Mouse (Mus musculus): ENCODE measurements around the gene Bcorl1. TPM values are rescaled to one million over a fixed set of nuclear protein-coding genes. Genes with fewer than 3 reads are reported as not detected.
A peak's percentile ranks its signal among the peaks of the same experiment; 100 is the strongest.

The Bcorl1 gene
- polyA plus RNA-seq, 1 experiment from 2014 or later: 2.8 TPM

- peak overlapping the region; percentile 69 for H3K4me3 ChIP-seq (replicated peaks)
- H3K4me1 ChIP-seq (replicated peaks): peaks cover 40% of the 10 kb centered on the region
- ATAC-seq (ENCODE audit: low read depth): peak; percentile 39; the same call in 1 of the 2 replicates
- peak overlapping the region; percentile 80 for H3K4me2 ChIP-seq
- peak overlapping the region; percentile 58; the same call in 1 of the 2 replicates for H3K27ac ChIP-seq
- H3K9me3 ChIP-seq (replicated peaks): no peaks in the 10 kb centered on the region
- H3K36me3 ChIP-seq: no peaks in the 10 kb centered on the region
- H3K27me3 ChIP-seq: peaks cover 14% of the 10 kb centered on the region; the same call in 1 of the 2 replicates
- peak overlapping the region; percentile 78 for H3K9ac ChIP-seq
- 24% methylated on average over 9 of the region's 9 CpGs for WGBS (ENCODE audit: insufficient replicate concordance)
- peak; percentile 8 for DNase-seq
Observed at GRCm38 (mm10) chrX:48452231-48452890, 111.2 kb downstream of the Bcorl1 start.

DNA sequence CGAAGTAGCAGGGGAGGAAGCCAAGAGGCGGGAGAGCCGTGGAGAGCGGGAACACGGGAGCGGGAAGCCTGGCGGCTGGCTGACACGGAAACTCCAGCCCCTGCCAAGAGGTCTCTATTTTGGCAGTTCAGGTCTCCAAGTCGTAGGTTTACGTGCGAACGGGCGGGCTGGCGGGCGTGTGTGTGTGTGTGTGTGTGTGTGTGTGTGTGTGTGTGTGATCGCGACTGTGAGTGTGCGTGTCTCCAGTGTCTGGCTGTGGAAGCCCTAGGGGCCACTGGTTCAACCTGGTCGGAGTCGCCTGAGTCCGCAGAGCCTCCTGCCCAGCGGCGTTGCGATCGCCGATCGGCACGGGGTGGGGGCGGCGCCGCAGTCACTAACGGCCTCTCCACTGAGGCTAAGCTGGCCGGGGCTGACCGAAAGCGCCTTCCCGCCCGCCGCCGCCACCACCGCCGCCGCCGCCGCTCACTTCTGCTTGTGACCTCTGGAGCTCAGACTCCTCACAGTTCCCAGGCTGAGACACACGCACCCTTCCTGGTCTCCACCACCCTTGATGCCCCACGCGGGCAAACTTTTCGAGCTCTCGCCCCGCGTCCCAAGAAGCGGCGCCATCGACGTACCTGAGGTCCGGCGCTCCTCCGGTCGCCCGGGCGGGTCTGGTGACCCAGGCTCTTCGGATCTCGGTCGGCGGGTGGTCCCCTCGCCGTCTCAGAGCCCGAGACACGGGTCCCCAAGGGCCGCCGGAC is 111.9 kb downstream of the Bcorl1 start:
- WGBS (ENCODE audit: insufficient replicate concordance): 10% methylated on average over 70 of the region's 71 CpGs
- peak overlapping the region; percentile 69 for H3K4me3 ChIP-seq (replicated peaks)
- H3K4me1 ChIP-seq (replicated peaks): peaks cover 34% of the 10 kb centered on the region
- H3K27ac ChIP-seq: peak overlapping the region; percentile 58
- H3K9ac ChIP-seq: peak overlapping the region; percentile 78
- peak; percentile 35 for ATAC-seq (ENCODE audit: low read depth)
- peak; percentile 2 for DNase-seq
- peaks cover 14% of the 10 kb centered on the region; the same call in 1 of the 2 replicates for H3K27me3 ChIP-seq
- H3K36me3 ChIP-seq: no peaks in the 10 kb centered on the region
- peak overlapping the region; percentile 80 for H3K4me2 ChIP-seq
- no peaks in the 10 kb centered on the region for H3K9me3 ChIP-seq (replicated peaks)

GRCm38 (mm10) chrX:48453736-48454494 is 112.8 kb downstream of the Bcorl1 start:
- peak; percentile 89 for ATAC-seq (ENCODE audit: low read depth)
- Histone ChIP-seq H3K4me1 (replicated peaks) (peaks cover 34% of the 10 kb centered on the region), H3K27ac (peak overlapping the region; percentile 58), H3K9me3 (replicated peaks) (no peaks in the 10 kb centered on the region), H3K4me3 (replicated peaks) (peak overlapping the region; percentile 69), H3K36me3 (no peaks in the 10 kb centered on the region), H3K27me3 (peaks cover 14% of the 10 kb centered on the region; the same call in 1 of the 2 replicates), H3K9ac (peak overlapping the region; percentile 78), H3K4me2 (peak overlapping the region; percentile 80)
- 9% methylated on average over 62 of the region's 91 CpGs for WGBS (ENCODE audit: insufficient replicate concordance)
- peak; percentile 53 for DNase-seq

- DNase-seq (no peak), ATAC-seq (ENCODE audit: low read depth) (peak; percentile 3)
- Histone ChIP-seq H3K9me3 (replicated peaks) (no peaks in the 10 kb centered on the region), H3K9ac (peak overlapping the region; percentile 39; the same call in 1 of the 2 replicates), H3K36me3 (no peaks in the 10 kb centered on the region), H3K4me2 (peak overlapping the region; percentile 80), H3K27me3 (peaks cover 14% of the 10 kb centered on the region; the same call in 1 of the 2 replicates), H3K27ac (no peak overlapping the region), H3K4me3 (replicated peaks) (peak overlapping the region; percentile 69), H3K4me1 (replicated peaks) (peaks cover 33% of the 10 kb centered on the region)
- 17% methylated on average over 16 of the region's 21 CpGs for WGBS (ENCODE audit: insufficient replicate concordance)
Observed at GRCm38 (mm10) chrX:48454495-48454878, 113.3 kb downstream of the Bcorl1 start.

DNA sequence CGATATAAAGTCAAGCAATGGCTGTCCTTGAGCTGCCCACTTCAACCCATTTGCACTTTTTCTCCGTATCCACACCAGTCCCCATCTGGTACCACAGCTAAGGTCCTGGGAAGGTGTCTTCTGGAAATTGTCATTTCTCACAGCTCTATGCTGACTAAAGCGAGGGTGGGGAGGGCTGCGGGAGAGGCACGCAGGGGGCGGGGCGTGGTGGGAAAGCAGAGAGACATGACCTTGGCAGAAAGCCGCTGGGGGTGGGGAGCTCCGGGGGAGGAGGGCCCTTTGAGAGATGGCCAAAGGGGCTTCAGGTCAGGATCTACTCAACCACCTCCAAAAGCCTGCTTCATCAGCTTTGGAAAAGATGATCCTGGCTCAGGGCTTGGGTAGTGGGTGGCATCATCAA is 113.9 kb downstream of the Bcorl1 start:
- Histone ChIP-seq H3K9me3 (replicated peaks) (no peaks in the 10 kb centered on the region), H3K27me3 (peaks cover 14% of the 10 kb centered on the region; the same call in 1 of the 2 replicates), H3K36me3 (no peaks in the 10 kb centered on the region), H3K27ac (no peak overlapping the region), H3K4me1 (replicated peaks) (peaks cover 27% of the 10 kb centered on the region), H3K4me2 (peak overlapping the region; percentile 80), H3K9ac (no peak overlapping the region), H3K4me3 (replicated peaks) (peak overlapping the region; percentile 69; the same call in 1 of the 2 replicates)
- ATAC-seq (ENCODE audit: low read depth) (no peak), DNase-seq (no peak)
- 26% methylated on average over 9 of the region's 9 CpGs for WGBS (ENCODE audit: insufficient replicate concordance)

DNA sequence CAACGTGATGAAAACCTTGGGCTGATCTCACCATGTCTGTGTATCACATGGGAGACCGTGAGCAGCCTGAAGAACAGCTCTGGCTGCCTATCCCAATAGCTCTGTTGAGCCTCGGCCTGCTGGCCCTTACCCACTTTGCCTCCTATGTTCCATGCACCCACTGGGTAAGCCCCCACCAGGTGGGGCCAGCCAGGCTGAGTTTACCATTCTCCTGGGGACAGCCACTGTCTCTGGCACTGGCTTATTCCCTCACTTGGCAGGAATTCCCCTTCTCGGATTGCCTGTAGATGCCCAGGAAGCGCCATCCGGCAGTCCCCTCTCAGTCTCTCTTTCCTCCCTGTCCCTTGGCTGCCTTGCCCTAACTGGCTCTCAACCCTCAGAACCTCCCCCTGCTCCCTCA is 115.8 kb downstream of the Bcorl1 start:
- Histone ChIP-seq H3K9me3 (replicated peaks) (no peaks in the 10 kb centered on the region), H3K4me1 (replicated peaks) (peaks cover 16% of the 10 kb centered on the region), H3K27ac (no peak overlapping the region), H3K9ac (no peak overlapping the region), H3K4me2 (no peak overlapping the region), H3K36me3 (no peaks in the 10 kb centered on the region), H3K27me3 (peaks cover 14% of the 10 kb centered on the region; the same call in 1 of the 2 replicates), H3K4me3 (replicated peaks) (no peak overlapping the region)
- 51% methylated on average over 6 of the region's 6 CpGs for WGBS (ENCODE audit: insufficient replicate concordance)
- no peak for ATAC-seq (ENCODE audit: low read depth)
- DNase-seq: no peak

Other genes starting within 250 kb of the Bcorl1 start
- 0.10 TPM in 1 of 2 replicates, not detected in the other for gene Xpnpep2, start 232.6 kb upstream of the Bcorl1 start, polyA plus RNA-seq (2015; fragmentation: Nextera tagmentation; extraction: Ambion mirVana)
- gene Sash3, start 194.9 kb upstream of the Bcorl1 start, polyA plus RNA-seq (2015; fragmentation: Nextera tagmentation; extraction: Ambion mirVana): 6.6 and 6.7 TPM in 2 replicates
- 2.0 and 2.4 TPM in 2 replicates for gene Zdhhc9, start 132.5 kb upstream of the Bcorl1 start, polyA plus RNA-seq (2015; fragmentation: Nextera tagmentation; extraction: Ambion mirVana)
- 16.6 and 21.6 TPM in 2 replicates for gene Utp14a, start 84.5 kb upstream of the Bcorl1 start, polyA plus RNA-seq (2015; fragmentation: Nextera tagmentation; extraction: Ambion mirVana)
- 1.8 and 2.2 TPM in 2 replicates for gene Elf4, start 121.8 kb downstream of the Bcorl1 start, polyA plus RNA-seq (2015; fragmentation: Nextera tagmentation; extraction: Ambion mirVana)
- gene Aifm1, start 172.2 kb downstream of the Bcorl1 start, polyA plus RNA-seq (2015; fragmentation: Nextera tagmentation; extraction: Ambion mirVana): 65.7 and 76.3 TPM in 2 replicates
- 0.53 and 0.56 TPM in 2 replicates for gene Rab33a, start 177.9 kb downstream of the Bcorl1 start, polyA plus RNA-seq (2015; fragmentation: Nextera tagmentation; extraction: Ambion mirVana)

Measured in liver, embryonic 13.5 days (tissue).